Mouse (Mus musculus) midbrain, embryonic 16.5 days (tissue): Measurements from ENCODE around the gene Krt86. TPM values are rescaled to one million over a fixed set of nuclear protein-coding genes. Genes with fewer than 3 reads are reported as not detected.
"Not testable (repeated sequence)": the region's sequence is repeated elsewhere in the genome, so short reads cannot be mapped to it uniquely, and the experiment has no call there.

ENCODE experiments used
- ATAC-seq: fragments of 200-750 bp; cut with Nextera tagmentation; 2 replicates; pipeline ENCODE4 v1.8.0; 2017; ENCODE audit warnings: moderate TSS enrichment
- H3K27ac ChIP-seq: fragments of 300-500 bp; sonication (generic); 2 replicates; pipeline ENCODE4 v1.5.1; 2014; ENCODE audit warnings: mild to moderate bottlenecking, low read length, mixed read lengths
- H3K27me3 ChIP-seq: fragments of 300-500 bp; sonication (generic); 2 replicates; pipeline ENCODE4 v1.6.1; 2014; ENCODE audit warnings: low read depth, low read length, mixed read lengths; ENCODE audit not compliant: control insufficient read depth, insufficient read depth
- H3K36me3 ChIP-seq: fragments of 300-500 bp; sonication (generic); 2 replicates; pipeline ENCODE4 v1.6.1; 2014; ENCODE audit warnings: mild to moderate bottlenecking, low read length, moderate library complexity, mixed read lengths; ENCODE audit not compliant: control insufficient read depth, insufficient read depth
- H3K4me1 ChIP-seq: fragments of 300-500 bp; sonication (generic); 2 replicates; pipeline ENCODE4 v1.6.1; 2014; ENCODE audit warnings: mild to moderate bottlenecking, low read length, mixed read lengths; ENCODE audit not compliant: control insufficient read depth, insufficient read depth
- H3K4me2 ChIP-seq: fragments of 300-500 bp; sonication (generic); 2 replicates; pipeline ENCODE4 v1.6.1; 2014; ENCODE audit warnings: mild to moderate bottlenecking, low read length, mixed read lengths
- H3K4me3 ChIP-seq: fragments of 300-500 bp; sonication (generic); 2 replicates; pipeline ENCODE4 v1.5.1; 2014; ENCODE audit warnings: low read depth, mild to moderate bottlenecking, low read length, moderate library complexity, mixed read lengths
- H3K9ac ChIP-seq: fragments of 300-500 bp; sonication (generic); 2 replicates; pipeline ENCODE4 v1.6.1; 2014; ENCODE audit warnings: low read depth, low read length, mixed read lengths
- H3K9me3 ChIP-seq: fragments of 300-500 bp; sonication (generic); replicated peaks from 2 replicates; pipeline ENCODE4 v1.6.1; 2014; ENCODE audit warnings: mild to moderate bottlenecking, low read length, mixed read lengths; ENCODE audit not compliant: control insufficient read depth, poor library complexity, severe bottlenecking
- WGBS: fragments of 180-500 bp; shearing (Covaris S2); extraction: QIAGEN DNeasy Blood & Tissue Kit; methylation state at CpG from one replicate; pipeline ENCODE4 v1.1.7; 2014; 5-methylcytosine and 5-hydroxymethylcytosine counted together
- polyA plus RNA-seq: library from polyadenylated mRNA; unstranded; fragments of >200 nt; fragmentation: Nextera tagmentation; extraction: Ambion mirVana; gene quantifications from 2 replicates; pipeline ENCODE4 v1.2.1, GENCODE M21; 2015

Krt86 gene
- polyA plus RNA-seq, 1 experiment from 2014 or later, result 0.10 TPM

DNA sequence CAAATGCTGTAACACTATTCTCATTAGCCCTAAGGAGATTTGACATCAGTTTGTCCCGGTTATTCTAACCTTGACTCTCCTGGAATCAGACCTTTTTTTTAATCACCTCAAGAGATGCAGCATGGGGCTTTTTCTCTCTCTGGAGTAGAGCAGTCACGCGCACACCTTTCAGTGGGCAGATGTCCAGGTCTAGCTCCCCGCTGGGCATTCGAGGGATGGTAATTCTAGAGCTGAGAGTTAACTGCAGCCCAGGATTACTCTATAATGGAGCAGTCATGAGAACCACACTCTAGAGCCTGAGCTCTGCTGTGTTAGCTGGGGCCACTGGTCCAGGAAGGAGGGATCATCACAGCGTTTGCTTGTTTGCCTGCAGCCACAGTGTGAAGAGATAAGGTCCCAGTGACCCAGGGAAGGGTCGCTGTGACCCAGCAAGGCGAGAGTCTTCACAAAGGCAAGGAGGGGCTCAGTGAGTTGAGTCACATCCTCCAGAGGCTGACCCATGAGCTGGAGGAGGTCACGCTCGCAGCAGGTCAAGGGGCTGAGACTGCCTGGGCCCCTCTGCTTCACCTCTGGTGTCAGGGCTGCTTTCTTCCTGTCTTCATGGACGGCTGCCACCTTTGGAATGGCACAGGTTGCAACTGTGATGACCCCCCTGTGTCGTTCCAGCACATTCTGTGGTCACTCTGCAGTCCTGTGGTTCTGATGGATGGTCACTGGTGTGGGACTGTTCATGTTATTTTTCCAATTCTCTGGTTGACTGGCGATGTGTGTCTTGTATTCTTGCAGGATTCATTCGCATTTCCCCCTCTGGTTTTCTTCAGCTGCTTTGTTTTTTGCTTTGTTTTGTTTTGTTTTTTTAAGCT lies 33.8 kb downstream of the Krt86 start:
- ATAC-seq, result no peak
- Histone ChIP-seq H3K9ac (no peak overlapping the region), H3K4me1 (no peaks in the 10 kb centered on the region), H3K9me3 (no peaks in the 10 kb centered on the region), H3K4me3 (no peak overlapping the region), H3K27ac (no peak overlapping the region), H3K4me2 (no peak overlapping the region), H3K27me3 (no peaks in the 10 kb centered on the region; the same call in 1 of the 2 replicates), H3K36me3 (no peaks in the 10 kb centered on the region)
- 59% methylated on average over 14 of the region's 14 CpGs for WGBS

GRCm38 (mm10) chr15:101508247-101508646 lies 35.0 kb downstream of the Krt86 start:
- no peaks in the 10 kb centered on the region for H3K4me1 ChIP-seq
- 91% methylated on average over 9 of the region's 9 CpGs for WGBS
- H3K4me2 ChIP-seq, result no peak overlapping the region
- no peaks in the 10 kb centered on the region for H3K9me3 ChIP-seq
- H3K27me3 ChIP-seq, result no peaks in the 10 kb centered on the region; the same call in 1 of the 2 replicates
- H3K27ac ChIP-seq, result no peak overlapping the region
- no peaks in the 10 kb centered on the region for H3K36me3 ChIP-seq
- no peak overlapping the region for H3K4me3 ChIP-seq
- H3K9ac ChIP-seq, result no peak overlapping the region
- ATAC-seq, result no peak

GRCm38 (mm10) chr15:101517161-101517560 lies 43.9 kb downstream of the Krt86 start, which contains the start of gene Gm49425:
TSS of gene Gm49425 (minus strand) at chr15:101517261.
- H3K36me3 ChIP-seq, result not testable (repeated sequence)
- WGBS, result 81% methylated on average over 2 of the region's 2 CpGs

DNA sequence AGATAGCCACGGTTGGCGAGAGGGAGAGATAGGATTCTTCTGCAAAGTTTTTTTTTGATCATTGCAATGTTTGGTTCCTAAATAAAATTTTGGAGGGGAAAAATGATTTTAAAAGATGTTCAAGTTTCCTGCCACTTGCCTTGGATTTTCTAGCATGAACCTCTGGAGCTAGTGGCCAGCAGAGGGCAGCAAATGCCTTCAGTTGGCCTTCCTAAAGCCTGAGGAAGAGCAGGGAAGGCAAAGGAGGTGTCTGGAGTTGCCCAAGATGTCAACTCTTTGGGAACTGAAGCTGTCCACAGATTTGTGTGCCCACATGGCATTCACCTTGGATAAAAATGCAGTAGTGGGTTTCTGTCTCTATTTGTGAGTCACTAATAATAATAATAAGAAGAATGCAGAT lies 46.5 kb downstream of the Krt86 start:
- 0 out of 2 replicates have a peak, but pooled peaks cover 2% of the 10 kb centered on the region for H3K27me3 ChIP-seq
- H3K9ac ChIP-seq, result no peak overlapping the region
- no peaks in the 10 kb centered on the region for H3K9me3 ChIP-seq
- H3K4me1 ChIP-seq, result no peaks in the 10 kb centered on the region
- no peaks in the 10 kb centered on the region for H3K36me3 ChIP-seq
- no peak overlapping the region for H3K4me3 ChIP-seq
- no peak for ATAC-seq
- no peak overlapping the region for H3K4me2 ChIP-seq
- no peak overlapping the region for H3K27ac ChIP-seq
- 9% methylated on average over 2 of the region's 2 CpGs for WGBS

More at GRCm38 (mm10) chr15:101517161-101517560, 43.9 kb downstream of the Krt86 start, which contains the start of gene Gm49425:
- not testable (repeated sequence) for H3K27me3 ChIP-seq, H3K4me2 ChIP-seq, H3K9me3 ChIP-seq, H3K27ac ChIP-seq, H3K4me1 ChIP-seq, H3K4me3 ChIP-seq, ATAC-seq, H3K9ac ChIP-seq

GRCm38 (mm10) chr15:101522556-101523232 lies 49.4 kb downstream of the Krt86 start:
- Histone ChIP-seq H3K4me2 (no peak overlapping the region), H3K27me3 (0 out of 2 replicates have a peak, but pooled peaks cover 2% of the 10 kb centered on the region), H3K4me1 (no peaks in the 10 kb centered on the region), H3K27ac (no peak overlapping the region), H3K4me3 (no peak overlapping the region), H3K36me3 (no peaks in the 10 kb centered on the region), H3K9me3 (no peaks in the 10 kb centered on the region), H3K9ac (no peak overlapping the region)
- WGBS, result 76% methylated on average over 4 of the region's 4 CpGs
- ATAC-seq, result no peak

Other genes starting within 250 kb of the Krt86 start
- gene Grasp, start 249.3 kb upstream of the Krt86 start, polyA plus RNA-seq, result 0.95 and 1.1 TPM in 2 replicates
- gene Nr4a1, start 219.2 kb upstream of the Krt86 start, polyA plus RNA-seq, result 5.0 and 6.4 TPM in 2 replicates
- gene Atg101, start 189.2 kb upstream of the Krt86 start, polyA plus RNA-seq, result 74.8 and 79.8 TPM in 2 replicates
- gene 6030408B16Rik, start 180.3 kb upstream of the Krt86 start, polyA plus RNA-seq, result 0.19 and 0.26 TPM in 2 replicates
- gene Krt80, start 103.3 kb upstream of the Krt86 start, polyA plus RNA-seq, result 0.10 TPM in 2 replicates
- 0.34 and 1.1 TPM in 2 replicates for gene Krt7, start 62.4 kb upstream of the Krt86 start, polyA plus RNA-seq
- 0.35 and 0.70 TPM in 2 replicates for gene Krt87, start 34.7 kb upstream of the Krt86 start, polyA plus RNA-seq
- not detected in 2 replicates for gene Krt88, start 25.7 kb upstream of the Krt86 start, polyA plus RNA-seq
- 0.28 TPM in 1 of 2 replicates, not detected in the other for gene Krt81, start 9.7 kb upstream of the Krt86 start, polyA plus RNA-seq
- gene Krt83, start 18.0 kb downstream of the Krt86 start, polyA plus RNA-seq, result not detected in 2 replicates
- gene Gm49425, start 43.8 kb downstream of the Krt86 start, polyA plus RNA-seq, result not detected in 2 replicates
- gene Krt84, start 59.3 kb downstream of the Krt86 start, polyA plus RNA-seq, result not detected in 2 replicates
- gene Krt82, start 77.2 kb downstream of the Krt86 start, polyA plus RNA-seq, result not detected in 2 replicates
- gene Krt90, start 89.5 kb downstream of the Krt86 start, polyA plus RNA-seq, result 0.19 TPM in 2 replicates
- 0.07 and 0.08 TPM in 2 replicates for gene Krt75, start 100.4 kb downstream of the Krt86 start, polyA plus RNA-seq
- gene Gm5414, start 154.7 kb downstream of the Krt86 start, polyA plus RNA-seq, result not detected in 2 replicates
- not detected in 2 replicates for gene Gm5478, start 173.9 kb downstream of the Krt86 start, polyA plus RNA-seq
- gene Krt6b, start 206.8 kb downstream of the Krt86 start, polyA plus RNA-seq, result not detected in 2 replicates
- not detected in 2 replicates for gene Krt6a, start 220.8 kb downstream of the Krt86 start, polyA plus RNA-seq
- 0.08 TPM in 1 of 2 replicates, not detected in the other for gene Krt5, start 239.4 kb downstream of the Krt86 start, polyA plus RNA-seq